Mouse (Mus musculus): ENCODE measurements around the gene 4921524J17Rik.

DNA sequence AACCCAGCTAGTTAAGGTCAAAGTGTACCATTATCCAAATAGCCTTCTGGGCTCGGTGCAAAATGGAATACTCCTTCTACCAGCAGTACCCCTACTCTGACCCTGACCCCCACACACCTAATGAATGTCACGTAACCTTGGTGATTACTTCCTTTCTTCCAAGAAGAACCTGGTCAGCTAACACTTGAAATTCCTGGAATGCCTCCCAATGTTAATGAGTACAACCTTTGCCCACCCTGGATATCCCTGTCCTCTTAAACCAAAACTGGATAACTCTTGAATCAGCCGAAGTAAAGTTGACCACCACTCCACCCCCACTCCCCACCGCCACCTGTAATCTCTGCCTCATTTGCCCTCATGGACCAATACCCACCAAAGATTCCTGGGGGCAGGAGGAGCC lies 40.6 kb upstream of the 4921524J17Rik start:
- TF ChIP-seq CTCF (IDR thresholded peaks at IDR 0.05; ENCODE audit: low read depth, low read length) (no peak), EP300 (IDR thresholded peaks at IDR 0.05; ENCODE audit: insufficient read depth, low read depth, low read length) (no peak; the same call in 1 of the 2 replicates), POLR2A (IDR thresholded peaks at IDR 0.05; ENCODE audit: insufficient read depth, low read length) (no peak)

Measured in ES-Bruce4 (cell line).